Mouse (Mus musculus): ENCODE data around the gene Grhl1. TPM values are rescaled to one million over a fixed set of nuclear protein-coding genes. Genes with fewer than 3 reads are reported as not detected.
A peak's percentile ranks its signal among the peaks of the same experiment; 100 is the strongest.

Gene Grhl1
- polyA plus RNA-seq, 1 experiment from 2014 or later, result 3.5 TPM

- 87% methylated on average over 14 of the region's 14 CpGs for WGBS
- no peak overlapping the region for H3K9ac ChIP-seq (ENCODE audit: low read depth, low read length)
- no peak overlapping the region for H3K4me2 ChIP-seq (replicated peaks; ENCODE audit: low read depth, low read length)
- no peak overlapping the region for H3K27ac ChIP-seq (ENCODE audit: low read depth, low read length)
- no peaks in the 10 kb centered on the region; the same call in 1 of the 2 replicates for H3K36me3 ChIP-seq (ENCODE audit: control insufficient read depth, insufficient read depth, low read length)
- H3K27me3 ChIP-seq (ENCODE audit: control insufficient read depth, insufficient read depth, low read length), result no peaks in the 10 kb centered on the region
- ATAC-seq (ENCODE audit: low FRiP score, low TSS enrichment), result no peak
- no peak overlapping the region for H3K4me3 ChIP-seq (ENCODE audit: low read length)
- no peaks in the 10 kb centered on the region for H3K9me3 ChIP-seq (ENCODE audit: control insufficient read depth, low read length)
- 0 out of 2 replicates have a peak, but pooled peaks cover 2% of the 10 kb centered on the region for H3K4me1 ChIP-seq (ENCODE audit: control insufficient read depth, insufficient read depth, low read length)
Observed at GRCm38 (mm10) chr12:24580996-24581683, 9.1 kb downstream of the Grhl1 start.

DNA sequence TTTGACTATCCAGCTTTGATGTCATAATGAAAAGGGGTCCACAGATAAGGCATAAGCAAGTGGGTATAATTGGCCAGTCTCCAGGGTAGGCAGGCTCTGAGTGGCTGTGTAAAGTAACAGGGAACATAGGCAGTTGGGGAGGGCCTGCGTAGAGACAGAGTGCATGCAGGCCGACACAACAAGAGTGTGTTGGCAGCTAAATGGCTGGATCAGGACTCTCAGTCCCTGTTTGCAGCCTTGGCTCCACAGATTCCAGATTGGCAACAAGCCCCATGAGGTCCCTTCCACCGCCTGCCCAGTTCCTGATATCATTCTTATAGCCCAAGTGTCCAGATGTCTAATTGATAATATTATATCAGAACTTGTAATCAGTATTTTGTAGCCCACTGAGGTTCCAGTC is 11.6 kb downstream of the Grhl1 start:
- Histone ChIP-seq H3K9ac (ENCODE audit: low read depth, low read length) (no peak overlapping the region), H3K9me3 (ENCODE audit: control insufficient read depth, low read length) (no peaks in the 10 kb centered on the region), H3K27me3 (ENCODE audit: control insufficient read depth, insufficient read depth, low read length) (no peaks in the 10 kb centered on the region), H3K4me2 (replicated peaks; ENCODE audit: low read depth, low read length) (no peak overlapping the region), H3K36me3 (ENCODE audit: control insufficient read depth, insufficient read depth, low read length) (no peaks in the 10 kb centered on the region; the same call in 1 of the 2 replicates), H3K27ac (ENCODE audit: low read depth, low read length) (no peak overlapping the region), H3K4me1 (ENCODE audit: control insufficient read depth, insufficient read depth, low read length) (no peaks in the 10 kb centered on the region), H3K4me3 (ENCODE audit: low read length) (no peak overlapping the region)
- ATAC-seq (ENCODE audit: low FRiP score, low TSS enrichment), result no peak
- 93% methylated on average over 3 of the region's 3 CpGs for WGBS

- no peak for ATAC-seq (ENCODE audit: low FRiP score, low TSS enrichment)
- Histone ChIP-seq H3K4me3 (ENCODE audit: low read length) (no peak overlapping the region), H3K36me3 (ENCODE audit: control insufficient read depth, insufficient read depth, low read length) (no peaks in the 10 kb centered on the region; the same call in 1 of the 2 replicates), H3K4me1 (ENCODE audit: control insufficient read depth, insufficient read depth, low read length) (no peaks in the 10 kb centered on the region), H3K27me3 (ENCODE audit: control insufficient read depth, insufficient read depth, low read length) (no peaks in the 10 kb centered on the region), H3K27ac (ENCODE audit: low read depth, low read length) (no peak overlapping the region), H3K9ac (ENCODE audit: low read depth, low read length) (no peak overlapping the region), H3K9me3 (ENCODE audit: control insufficient read depth, low read length) (no peaks in the 10 kb centered on the region), H3K4me2 (replicated peaks; ENCODE audit: low read depth, low read length) (no peak overlapping the region)
- WGBS, result 90% methylated on average over 8 of the region's 8 CpGs
Observed at GRCm38 (mm10) chr12:24584835-24585234, 12.8 kb downstream of the Grhl1 start.

DNA sequence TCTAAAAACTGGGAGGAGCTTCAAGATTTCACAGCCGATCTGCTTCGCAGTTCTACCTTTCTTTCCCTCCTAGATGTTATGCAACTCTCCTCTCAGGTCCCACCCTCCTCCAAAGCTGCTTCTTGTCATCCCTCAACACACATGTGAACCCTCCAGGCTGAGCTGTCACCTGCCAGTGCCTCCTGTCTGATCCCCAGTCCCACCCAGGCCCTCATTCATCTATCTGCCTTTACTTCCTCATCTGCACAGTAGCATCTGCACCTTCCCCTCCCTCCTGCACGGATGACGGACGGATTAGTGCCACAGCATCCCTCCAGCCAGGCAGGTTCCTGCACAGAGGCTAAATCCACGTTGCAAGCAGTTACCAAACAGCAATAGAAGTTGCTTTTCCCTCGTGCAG is 14.1 kb downstream of the Grhl1 start:
- Histone ChIP-seq H3K4me2 (replicated peaks; ENCODE audit: low read depth, low read length) (no peak overlapping the region), H3K36me3 (ENCODE audit: control insufficient read depth, insufficient read depth, low read length) (no peaks in the 10 kb centered on the region; the same call in 1 of the 2 replicates), H3K27me3 (ENCODE audit: control insufficient read depth, insufficient read depth, low read length) (no peaks in the 10 kb centered on the region), H3K9me3 (ENCODE audit: control insufficient read depth, low read length) (no peaks in the 10 kb centered on the region), H3K4me3 (ENCODE audit: low read length) (no peak overlapping the region), H3K9ac (ENCODE audit: low read depth, low read length) (no peak overlapping the region), H3K4me1 (ENCODE audit: control insufficient read depth, insufficient read depth, low read length) (no peaks in the 10 kb centered on the region), H3K27ac (ENCODE audit: low read depth, low read length) (no peak overlapping the region)
- WGBS, result 70% methylated on average over 7 of the region's 7 CpGs
- no peak for ATAC-seq (ENCODE audit: low FRiP score, low TSS enrichment)

DNA sequence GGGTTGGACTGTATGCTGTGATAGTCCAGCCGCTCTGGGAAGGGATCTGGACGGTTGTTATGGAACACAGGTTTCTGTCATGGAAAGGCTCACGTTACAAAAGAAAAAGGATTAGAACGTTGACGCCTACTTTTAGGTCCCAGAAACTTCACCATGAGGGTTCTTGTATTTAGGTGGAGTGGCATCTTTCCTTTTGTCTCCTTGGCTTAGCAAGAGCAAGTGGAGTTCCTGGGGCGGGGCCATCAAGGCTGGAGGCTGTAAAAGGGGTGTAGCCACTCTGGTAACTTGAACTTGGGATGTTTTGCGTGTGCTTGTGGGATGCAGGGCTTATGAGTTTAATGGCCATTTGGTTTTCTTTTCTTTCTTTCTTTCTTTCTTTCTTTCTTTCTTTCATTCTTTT is 18.3 kb downstream of the Grhl1 start:
- H3K4me2 ChIP-seq (replicated peaks; ENCODE audit: low read depth, low read length), result no peak overlapping the region
- peaks cover 4% of the 10 kb centered on the region for H3K4me1 ChIP-seq (ENCODE audit: control insufficient read depth, insufficient read depth, low read length)
- H3K36me3 ChIP-seq (ENCODE audit: control insufficient read depth, insufficient read depth, low read length), result no peaks in the 10 kb centered on the region; the same call in 1 of the 2 replicates
- H3K27ac ChIP-seq (ENCODE audit: low read depth, low read length), result no peak overlapping the region
- no peaks in the 10 kb centered on the region for H3K27me3 ChIP-seq (ENCODE audit: control insufficient read depth, insufficient read depth, low read length)
- WGBS, result 70% methylated on average over 7 of the region's 7 CpGs
- H3K9me3 ChIP-seq (ENCODE audit: control insufficient read depth, low read length), result no peaks in the 10 kb centered on the region
- H3K4me3 ChIP-seq (ENCODE audit: low read length), result no peak overlapping the region
- H3K9ac ChIP-seq (ENCODE audit: low read depth, low read length), result no peak overlapping the region
- ATAC-seq (ENCODE audit: low FRiP score, low TSS enrichment), result no peak

GRCm38 (mm10) chr12:24592055-24592454 is 20.0 kb downstream of the Grhl1 start:
- no peaks in the 10 kb centered on the region for H3K27me3 ChIP-seq (ENCODE audit: control insufficient read depth, insufficient read depth, low read length)
- no peak overlapping the region for H3K4me3 ChIP-seq (ENCODE audit: low read length)
- H3K4me1 ChIP-seq (ENCODE audit: control insufficient read depth, insufficient read depth, low read length), result peaks cover 4% of the 10 kb centered on the region
- no peak overlapping the region for H3K9ac ChIP-seq (ENCODE audit: low read depth, low read length)
- peak overlapping the region; percentile 31; the same call in 1 of the 2 replicates for H3K27ac ChIP-seq (ENCODE audit: low read depth, low read length)
- no peak for ATAC-seq (ENCODE audit: low FRiP score, low TSS enrichment)
- WGBS, result 77% methylated on average over 9 of the region's 9 CpGs
- no peaks in the 10 kb centered on the region for H3K36me3 ChIP-seq (ENCODE audit: control insufficient read depth, insufficient read depth, low read length)
- H3K9me3 ChIP-seq (ENCODE audit: control insufficient read depth, low read length), result no peaks in the 10 kb centered on the region
- no peak overlapping the region for H3K4me2 ChIP-seq (replicated peaks; ENCODE audit: low read depth, low read length)

- H3K9ac ChIP-seq (ENCODE audit: low read depth, low read length), result no peak overlapping the region
- H3K4me3 ChIP-seq (ENCODE audit: low read length), result peak overlapping the region; percentile 29
- peak; percentile 85 for ATAC-seq (ENCODE audit: low FRiP score, low TSS enrichment)
- no peaks in the 10 kb centered on the region for H3K36me3 ChIP-seq (ENCODE audit: control insufficient read depth, insufficient read depth, low read length)
- 3% methylated on average over 22 of the region's 22 CpGs for WGBS
- peak overlapping the region; percentile 52 for H3K4me2 ChIP-seq (replicated peaks; ENCODE audit: low read depth, low read length)
- H3K27ac ChIP-seq (ENCODE audit: low read depth, low read length), result peak overlapping the region; percentile 31; the same call in 1 of the 2 replicates
- H3K4me1 ChIP-seq (ENCODE audit: control insufficient read depth, insufficient read depth, low read length), result peaks cover 4% of the 10 kb centered on the region
- H3K27me3 ChIP-seq (ENCODE audit: control insufficient read depth, insufficient read depth, low read length), result no peaks in the 10 kb centered on the region
- H3K9me3 ChIP-seq (ENCODE audit: control insufficient read depth, low read length), result no peaks in the 10 kb centered on the region
Observed at GRCm38 (mm10) chr12:24592956-24593672, 21.0 kb downstream of the Grhl1 start.

GRCm38 (mm10) chr12:24597376-24597775 is 25.3 kb downstream of the Grhl1 start:
- Histone ChIP-seq H3K4me3 (ENCODE audit: low read length) (no peak overlapping the region), H3K27ac (ENCODE audit: low read depth, low read length) (no peak overlapping the region), H3K4me1 (ENCODE audit: control insufficient read depth, insufficient read depth, low read length) (peaks cover 3% of the 10 kb centered on the region), H3K27me3 (ENCODE audit: control insufficient read depth, insufficient read depth, low read length) (no peaks in the 10 kb centered on the region), H3K9ac (ENCODE audit: low read depth, low read length) (no peak overlapping the region), H3K4me2 (replicated peaks; ENCODE audit: low read depth, low read length) (no peak overlapping the region), H3K9me3 (ENCODE audit: control insufficient read depth, low read length) (no peaks in the 10 kb centered on the region), H3K36me3 (ENCODE audit: control insufficient read depth, insufficient read depth, low read length) (no peaks in the 10 kb centered on the region)
- WGBS, result 71% methylated on average over 6 of the region's 6 CpGs
- ATAC-seq (ENCODE audit: low FRiP score, low TSS enrichment), result no peak

GRCm38 (mm10) chr12:24599366-24599895 is 27.3 kb downstream of the Grhl1 start:
- ATAC-seq (ENCODE audit: low FRiP score, low TSS enrichment), result no peak
- Histone ChIP-seq H3K36me3 (ENCODE audit: control insufficient read depth, insufficient read depth, low read length) (no peaks in the 10 kb centered on the region), H3K27me3 (ENCODE audit: control insufficient read depth, insufficient read depth, low read length) (no peaks in the 10 kb centered on the region), H3K4me2 (replicated peaks; ENCODE audit: low read depth, low read length) (no peak overlapping the region), H3K9ac (ENCODE audit: low read depth, low read length) (no peak overlapping the region), H3K4me1 (ENCODE audit: control insufficient read depth, insufficient read depth, low read length) (no peaks in the 10 kb centered on the region), H3K9me3 (ENCODE audit: control insufficient read depth, low read length) (no peaks in the 10 kb centered on the region), H3K4me3 (ENCODE audit: low read length) (no peak overlapping the region), H3K27ac (ENCODE audit: low read depth, low read length) (no peak overlapping the region)
- 63% methylated on average over 8 of the region's 8 CpGs for WGBS
